Mouse (Mus musculus): ENCODE measurements at regions not wholly inside any gene's neighbourhood (a gene's known extent, or its start where the extent isn't known, plus 50 kb on each side); places are given as distances from the start of the nearest gene placed in this dataset.

GRCm38 (mm10) chr12:15388574-15388973, 428.1 kb downstream of the Trib2 start:
- Histone ChIP-seq H3K9ac (replicated peaks; ENCODE audit: low read depth, low read length) (no peak overlapping the region), H3K27me3 (ENCODE audit: control insufficient read depth, insufficient read depth, low read length) (no peaks in the 10 kb centered on the region), H3K4me1 (ENCODE audit: control insufficient read depth, insufficient read depth) (no peaks in the 10 kb centered on the region), H3K36me3 (replicated peaks; ENCODE audit: control insufficient read depth, insufficient read depth, low read length) (no peaks in the 10 kb centered on the region), H3K27ac (ENCODE audit: low read depth) (no peak overlapping the region), H3K4me2 (ENCODE audit: low read depth, low read length) (no peak overlapping the region), H3K9me3 (replicated peaks; ENCODE audit: control insufficient read depth, low read length) (no peaks in the 10 kb centered on the region), H3K4me3 (ENCODE audit: low read depth, low read length) (no peak overlapping the region)
- ATAC-seq (ENCODE audit: insufficient read depth, low read depth) (no peak), DNase-seq (ENCODE audit: low spot score) (no peak)
- 63% methylated on average over 1 of the region's 1 CpGs for WGBS
- TF ChIP-seq EP300 (IDR thresholded peaks at IDR 0.05; ENCODE audit: low read depth) (no peak), CTCF (IDR thresholded peaks at IDR 0.05; ENCODE audit: low read depth) (no peak)

- H3K4me2 ChIP-seq (ENCODE audit: low read depth, low read length): no peak overlapping the region
- H3K27me3 ChIP-seq (ENCODE audit: control insufficient read depth, insufficient read depth, low read length): no peaks in the 10 kb centered on the region
- H3K4me1 ChIP-seq (ENCODE audit: control insufficient read depth, insufficient read depth): no peaks in the 10 kb centered on the region
- WGBS: 81% methylated on average over 1 of the region's 1 CpGs
- DNase-seq (ENCODE audit: low spot score): no peak
- H3K36me3 ChIP-seq (replicated peaks; ENCODE audit: control insufficient read depth, insufficient read depth, low read length): no peaks in the 10 kb centered on the region
- ATAC-seq (ENCODE audit: insufficient read depth, low read depth): no peak
- no peaks in the 10 kb centered on the region for H3K9me3 ChIP-seq (replicated peaks; ENCODE audit: control insufficient read depth, low read length)
- H3K9ac ChIP-seq (replicated peaks; ENCODE audit: low read depth, low read length): no peak overlapping the region
- TF ChIP-seq CTCF (IDR thresholded peaks at IDR 0.05; ENCODE audit: low read depth) (no peak), EP300 (IDR thresholded peaks at IDR 0.05; ENCODE audit: low read depth) (no peak)
- H3K27ac ChIP-seq (ENCODE audit: low read depth): no peak overlapping the region
- no peak overlapping the region for H3K4me3 ChIP-seq (ENCODE audit: low read depth, low read length)
Measured at GRCm38 (mm10) chr12:15357808-15358207, 458.9 kb downstream of the Trib2 start.

GRCm38 (mm10) chr12:15320697-15321449, 495.8 kb downstream of the Trib2 start:
- H3K4me1 ChIP-seq (ENCODE audit: control insufficient read depth, insufficient read depth): no peaks in the 10 kb centered on the region
- H3K27ac ChIP-seq (ENCODE audit: low read depth): no peak overlapping the region
- DNase-seq (ENCODE audit: low spot score) (no peak), ATAC-seq (ENCODE audit: insufficient read depth, low read depth) (no peak)
- H3K4me2 ChIP-seq (ENCODE audit: low read depth, low read length): no peak overlapping the region
- H3K36me3 ChIP-seq (replicated peaks; ENCODE audit: control insufficient read depth, insufficient read depth, low read length): no peaks in the 10 kb centered on the region
- TF ChIP-seq EP300 (IDR thresholded peaks at IDR 0.05; ENCODE audit: low read depth): no peak
- TF ChIP-seq CTCF (IDR thresholded peaks at IDR 0.05; ENCODE audit: low read depth): no peak
- no peak overlapping the region for H3K9ac ChIP-seq (replicated peaks; ENCODE audit: low read depth, low read length)
- no peaks in the 10 kb centered on the region for H3K9me3 ChIP-seq (replicated peaks; ENCODE audit: control insufficient read depth, low read length)
- no peak overlapping the region for H3K4me3 ChIP-seq (ENCODE audit: low read depth, low read length)
- no peaks in the 10 kb centered on the region for H3K27me3 ChIP-seq (ENCODE audit: control insufficient read depth, insufficient read depth, low read length)
- 59% methylated on average over 5 of the region's 5 CpGs for WGBS

GRCm38 (mm10) chr12:15319647-15320046, 497.1 kb downstream of the Trib2 start:
- DNase-seq (ENCODE audit: low spot score) (no peak), ATAC-seq (ENCODE audit: insufficient read depth, low read depth) (no peak)
- no peak overlapping the region for H3K4me3 ChIP-seq (ENCODE audit: low read depth, low read length)
- H3K4me1 ChIP-seq (ENCODE audit: control insufficient read depth, insufficient read depth): no peaks in the 10 kb centered on the region
- no peaks in the 10 kb centered on the region for H3K27me3 ChIP-seq (ENCODE audit: control insufficient read depth, insufficient read depth, low read length)
- 33% methylated on average over 1 of the region's 1 CpGs for WGBS
- H3K27ac ChIP-seq (ENCODE audit: low read depth): no peak overlapping the region
- no peak overlapping the region for H3K4me2 ChIP-seq (ENCODE audit: low read depth, low read length)
- no peaks in the 10 kb centered on the region for H3K36me3 ChIP-seq (replicated peaks; ENCODE audit: control insufficient read depth, insufficient read depth, low read length)
- no peak overlapping the region for H3K9ac ChIP-seq (replicated peaks; ENCODE audit: low read depth, low read length)
- H3K9me3 ChIP-seq (replicated peaks; ENCODE audit: control insufficient read depth, low read length): no peaks in the 10 kb centered on the region
- no peak for TF ChIP-seq EP300 (IDR thresholded peaks at IDR 0.05; ENCODE audit: low read depth)
- TF ChIP-seq CTCF (IDR thresholded peaks at IDR 0.05; ENCODE audit: low read depth): no peak

- DNase-seq (ENCODE audit: low spot score): no peak
- no peak overlapping the region for H3K4me2 ChIP-seq (ENCODE audit: low read depth, low read length)
- WGBS: 78% methylated on average over 2 of the region's 2 CpGs
- H3K9me3 ChIP-seq (replicated peaks; ENCODE audit: control insufficient read depth, low read length): no peaks in the 10 kb centered on the region
- H3K4me1 ChIP-seq (ENCODE audit: control insufficient read depth, insufficient read depth): no peaks in the 10 kb centered on the region
- no peak overlapping the region for H3K4me3 ChIP-seq (ENCODE audit: low read depth, low read length)
- ATAC-seq (ENCODE audit: insufficient read depth, low read depth): no peak
- H3K36me3 ChIP-seq (replicated peaks; ENCODE audit: control insufficient read depth, insufficient read depth, low read length): no peaks in the 10 kb centered on the region
- H3K27me3 ChIP-seq (ENCODE audit: control insufficient read depth, insufficient read depth, low read length): no peaks in the 10 kb centered on the region
- no peak overlapping the region for H3K9ac ChIP-seq (replicated peaks; ENCODE audit: low read depth, low read length)
- TF ChIP-seq CTCF (IDR thresholded peaks at IDR 0.05; ENCODE audit: low read depth) (no peak), EP300 (IDR thresholded peaks at IDR 0.05; ENCODE audit: low read depth) (no peak)
- no peak overlapping the region for H3K27ac ChIP-seq (ENCODE audit: low read depth)
Measured at GRCm38 (mm10) chr12:15294898-15295297, 521.8 kb downstream of the Trib2 start.

- H3K4me1 ChIP-seq (ENCODE audit: control insufficient read depth, insufficient read depth): no peaks in the 10 kb centered on the region
- no peaks in the 10 kb centered on the region for H3K36me3 ChIP-seq (replicated peaks; ENCODE audit: control insufficient read depth, insufficient read depth, low read length)
- H3K9ac ChIP-seq (replicated peaks; ENCODE audit: low read depth, low read length): no peak overlapping the region
- 87% methylated on average over 1 of the region's 1 CpGs for WGBS
- DNase-seq (ENCODE audit: low spot score): no peak
- no peak overlapping the region for H3K27ac ChIP-seq (ENCODE audit: low read depth)
- ATAC-seq (ENCODE audit: insufficient read depth, low read depth): no peak
- TF ChIP-seq EP300 (IDR thresholded peaks at IDR 0.05; ENCODE audit: low read depth): no peak
- TF ChIP-seq CTCF (IDR thresholded peaks at IDR 0.05; ENCODE audit: low read depth): no peak
- no peak overlapping the region for H3K4me2 ChIP-seq (ENCODE audit: low read depth, low read length)
- H3K27me3 ChIP-seq (ENCODE audit: control insufficient read depth, insufficient read depth, low read length): no peaks in the 10 kb centered on the region
- no peaks in the 10 kb centered on the region for H3K9me3 ChIP-seq (replicated peaks; ENCODE audit: control insufficient read depth, low read length)
- H3K4me3 ChIP-seq (ENCODE audit: low read depth, low read length): no peak overlapping the region
Measured at GRCm38 (mm10) chr12:15262165-15262564, 554.6 kb downstream of the Trib2 start.
